Mouse (Mus musculus) midbrain, embryonic 12.5 days (tissue): Measurements from ENCODE around the gene Ggt1. TPM values are rescaled to one million over a fixed set of nuclear protein-coding genes. Genes with fewer than 3 reads are reported as not detected.

ENCODE experiments used
- ATAC-seq: fragments of 200-750 bp; cut with Nextera tagmentation; 2 replicates; pipeline ENCODE4 v1.8.0; 2017; ENCODE audit warnings: low read depth, moderate TSS enrichment, moderate library complexity; ENCODE audit not compliant: low FRiP score
- H3K27ac ChIP-seq: fragments of 300-500 bp; sonication (generic); replicated peaks from 2 replicates; pipeline ENCODE4 v1.5.1; 2016; ENCODE audit warnings: mild to moderate bottlenecking
- H3K27me3 ChIP-seq: fragments of 300-500 bp; sonication (generic); 2 replicates; pipeline ENCODE4 v1.6.1; 2016; ENCODE audit warnings: mild to moderate bottlenecking
- H3K36me3 ChIP-seq: fragments of 300-500 bp; sonication (generic); 2 replicates; pipeline ENCODE4 v1.6.1; 2016
- H3K4me1 ChIP-seq: fragments of 300-500 bp; sonication (generic); 2 replicates; pipeline ENCODE4 v1.6.1; 2016
- H3K4me2 ChIP-seq: fragments of 300-500 bp; sonication (generic); replicated peaks from 2 replicates; pipeline ENCODE4 v1.6.1; 2016; ENCODE audit warnings: mild to moderate bottlenecking, moderate library complexity
- H3K4me3 ChIP-seq: fragments of 300-500 bp; sonication (generic); 2 replicates; pipeline ENCODE4 v1.5.1; 2016; ENCODE audit warnings: mild to moderate bottlenecking
- H3K9ac ChIP-seq: fragments of 300-500 bp; sonication (generic); replicated peaks from 2 replicates; pipeline ENCODE4 v1.6.1; 2016; ENCODE audit warnings: mild to moderate bottlenecking, moderate library complexity
- H3K9me3 ChIP-seq: fragments of 300-500 bp; sonication (generic); 2 replicates; pipeline ENCODE4 v1.6.1; 2016; ENCODE audit warnings: mild to moderate bottlenecking
- WGBS: fragments of 180-500 bp; shearing (Covaris S2); methylation state at CpG from one replicate; pipeline ENCODE4 v1.1.7; 2016; 5-methylcytosine and 5-hydroxymethylcytosine counted together
- polyA plus RNA-seq: library from polyadenylated mRNA; unstranded; fragments of >200 nt; fragmentation: Nextera tagmentation; extraction: Ambion mirVana; gene quantifications from 2 replicates; pipeline ENCODE4 v1.2.1, GENCODE M21; 2016

Ggt1 gene
- polyA plus RNA-seq = 1.0 and 1.2 TPM in 2 replicates

GRCm38 (mm10) chr10:75561071-75561654 is at the start of gene Ggt1:
TSS of gene Ggt1 (plus strand) at chr10:75561604.
- peak within 1 kb of the TSS; percentile 63; the same call in 1 of the 2 replicates for H3K4me3 ChIP-seq
- H3K27ac ChIP-seq = peak within 1 kb of the TSS; percentile 82; the same call in 1 of the 2 replicates
- WGBS = 56% methylated on average over 10 of the region's 10 CpGs
- no peaks in the 10 kb centered on the region for H3K36me3 ChIP-seq
- no peaks in the 10 kb centered on the region for H3K9me3 ChIP-seq
- H3K27me3 ChIP-seq = peaks cover 55% of the 10 kb centered on the region
- H3K9ac ChIP-seq = peak within 1 kb of the TSS; percentile 77; the same call in 1 of the 2 replicates
- ATAC-seq = no peak
- peaks cover 30% of the 10 kb centered on the region for H3K4me1 ChIP-seq
- peak within 1 kb of the TSS; percentile 94 for H3K4me2 ChIP-seq

- H3K36me3 ChIP-seq = peaks cover 53% of the 10 kb centered on the region
- no peak for ATAC-seq
- H3K4me1 ChIP-seq = peaks cover 13% of the 10 kb centered on the region
- 93% methylated on average over 7 of the region's 7 CpGs for WGBS
- H3K9ac ChIP-seq = no peak overlapping the region
- no peaks in the 10 kb centered on the region for H3K27me3 ChIP-seq
- H3K27ac ChIP-seq = no peak overlapping the region
- no peaks in the 10 kb centered on the region for H3K9me3 ChIP-seq
- H3K4me3 ChIP-seq = no peak overlapping the region
- H3K4me2 ChIP-seq = no peak overlapping the region
Measured at GRCm38 (mm10) chr10:75511897-75512296, 49.5 kb upstream of the Ggt1 start.

- 89% methylated on average over 7 of the region's 7 CpGs for WGBS
- Histone ChIP-seq H3K9me3 (no peaks in the 10 kb centered on the region), H3K9ac (no peak overlapping the region), H3K27ac (no peak overlapping the region), H3K4me1 (peaks cover 13% of the 10 kb centered on the region), H3K36me3 (peaks cover 44% of the 10 kb centered on the region), H3K4me3 (no peak overlapping the region), H3K4me2 (no peak overlapping the region), H3K27me3 (no peaks in the 10 kb centered on the region)
- no peak for ATAC-seq
Measured at GRCm38 (mm10) chr10:75512796-75513195, 48.6 kb upstream of the Ggt1 start.

GRCm38 (mm10) chr10:75513306-75514067 is 47.9 kb upstream of the Ggt1 start:
- Histone ChIP-seq H3K4me2 (no peak overlapping the region), H3K4me1 (peaks cover 14% of the 10 kb centered on the region), H3K36me3 (peaks cover 37% of the 10 kb centered on the region), H3K9ac (no peak overlapping the region), H3K27me3 (no peaks in the 10 kb centered on the region), H3K4me3 (no peak overlapping the region), H3K9me3 (no peaks in the 10 kb centered on the region), H3K27ac (no peak overlapping the region)
- 91% methylated on average over 8 of the region's 8 CpGs for WGBS
- no peak for ATAC-seq

- Histone ChIP-seq H3K27me3 (no peaks in the 10 kb centered on the region), H3K4me3 (no peak overlapping the region), H3K9ac (no peak overlapping the region), H3K9me3 (no peaks in the 10 kb centered on the region), H3K27ac (no peak overlapping the region), H3K4me1 (peaks cover 22% of the 10 kb centered on the region), H3K36me3 (peaks cover 31% of the 10 kb centered on the region), H3K4me2 (no peak overlapping the region)
- WGBS = 91% methylated on average over 7 of the region's 7 CpGs
- ATAC-seq = no peak
Measured at GRCm38 (mm10) chr10:75514361-75514760, 47.0 kb upstream of the Ggt1 start.

- WGBS = 85% methylated on average over 4 of the region's 4 CpGs
- Histone ChIP-seq H3K36me3 (peaks cover 30% of the 10 kb centered on the region), H3K4me1 (peaks cover 26% of the 10 kb centered on the region), H3K27ac (no peak overlapping the region), H3K9ac (0 out of 2 replicates have a peak overlapping the region, but pooled peaks have one; percentile 6), H3K9me3 (no peaks in the 10 kb centered on the region), H3K4me2 (peak overlapping the region; percentile 89; the same call in 1 of the 2 replicates), H3K4me3 (no peak overlapping the region), H3K27me3 (no peaks in the 10 kb centered on the region)
- no peak for ATAC-seq
Measured at GRCm38 (mm10) chr10:75515216-75516037, 46.0 kb upstream of the Ggt1 start.

GRCm38 (mm10) chr10:75516038-75516723 is 45.2 kb upstream of the Ggt1 start:
- H3K27ac ChIP-seq = peak overlapping the region; percentile 95
- WGBS = 30% methylated on average over 8 of the region's 8 CpGs

GRCm38 (mm10) chr10:75516724-75517072 is 44.7 kb upstream of the Ggt1 start:
- Histone ChIP-seq H3K4me2 (peak overlapping the region; percentile 89), H3K9me3 (no peaks in the 10 kb centered on the region), H3K27me3 (no peaks in the 10 kb centered on the region), H3K9ac (peak overlapping the region; percentile 92), H3K36me3 (peaks cover 30% of the 10 kb centered on the region), H3K4me1 (peaks cover 26% of the 10 kb centered on the region), H3K27ac (peak overlapping the region; percentile 95), H3K4me3 (peak overlapping the region; percentile 89)
- ATAC-seq = no peak
- WGBS = under 1% methylated on average over 12 of the region's 12 CpGs

More at GRCm38 (mm10) chr10:75516038-75516723, 45.2 kb upstream of the Ggt1 start:
- no peak for ATAC-seq
- peak overlapping the region; percentile 89 for H3K4me2 ChIP-seq
- peaks cover 26% of the 10 kb centered on the region for H3K4me1 ChIP-seq
- no peaks in the 10 kb centered on the region for H3K9me3 ChIP-seq
- H3K27me3 ChIP-seq = no peaks in the 10 kb centered on the region
- H3K9ac ChIP-seq = peak overlapping the region; percentile 92
- peaks cover 30% of the 10 kb centered on the region for H3K36me3 ChIP-seq
- peak overlapping the region; percentile 89 for H3K4me3 ChIP-seq

GRCm38 (mm10) chr10:75517073-75517757 is 44.2 kb upstream of the Ggt1 start, which contains the start of gene Snrpd3:
TSS of gene Snrpd3 (plus strand) at chr10:75517551.
- Histone ChIP-seq H3K36me3 (peaks cover 31% of the 10 kb centered on the region), H3K4me1 (peaks cover 26% of the 10 kb centered on the region), H3K9ac (peak within 1 kb of the TSS; percentile 92), H3K27me3 (no peaks in the 10 kb centered on the region), H3K27ac (peak within 1 kb of the TSS; percentile 95), H3K4me2 (peak within 1 kb of the TSS; percentile 89), H3K9me3 (no peaks in the 10 kb centered on the region), H3K4me3 (peak within 1 kb of the TSS; percentile 89)
- 1% methylated on average over 41 of the region's 52 CpGs for WGBS
- peak; percentile 94 for ATAC-seq

- Histone ChIP-seq H3K9me3 (no peaks in the 10 kb centered on the region), H3K4me1 (peaks cover 26% of the 10 kb centered on the region), H3K4me3 (peak within 1 kb of the TSS; percentile 89), H3K9ac (peak within 1 kb of the TSS; percentile 92), H3K36me3 (peaks cover 31% of the 10 kb centered on the region), H3K27ac (peak within 1 kb of the TSS; percentile 95), H3K4me2 (peak within 1 kb of the TSS; percentile 89), H3K27me3 (no peaks in the 10 kb centered on the region)
- WGBS = under 1% methylated on average over 20 of the region's 20 CpGs
- ATAC-seq = peak; percentile 90
Measured at GRCm38 (mm10) chr10:75517758-75518143, 43.7 kb upstream of the Ggt1 start, which contains the start of gene Gucd1. TSS of gene Gucd1 (minus strand) at chr10:75517972.

- 95% methylated on average over 5 of the region's 5 CpGs for WGBS
- peaks cover 25% of the 10 kb centered on the region for H3K4me1 ChIP-seq
- H3K36me3 ChIP-seq = peaks cover 57% of the 10 kb centered on the region
- H3K27me3 ChIP-seq = no peaks in the 10 kb centered on the region
- no peak overlapping the region for H3K4me3 ChIP-seq
- H3K4me2 ChIP-seq = no peak overlapping the region
- H3K9me3 ChIP-seq = no peaks in the 10 kb centered on the region
- H3K27ac ChIP-seq = no peak overlapping the region
- H3K9ac ChIP-seq = no peak overlapping the region
- ATAC-seq = no peak
Measured at GRCm38 (mm10) chr10:75520581-75520980, 40.8 kb upstream of the Ggt1 start.
